Mouse (Mus musculus) neural tube, embryonic 14.5 days (tissue): Measurements from ENCODE around the gene Dusp10. TPM values are rescaled to one million over a fixed set of nuclear protein-coding genes. Genes with fewer than 3 reads are reported as not detected.

Source experiments
- ATAC-seq: fragments of 200-750 bp; cut with Nextera tagmentation; 2 replicates; pipeline ENCODE4 v1.8.0; 2017; ENCODE audit warnings: low read depth, mild to moderate bottlenecking, moderate TSS enrichment, moderate library complexity
- H3K27ac ChIP-seq: fragments of 300-500 bp; sonication (generic); 2 replicates; pipeline ENCODE4 v1.5.1; 2014; ENCODE audit warnings: low read depth, mild to moderate bottlenecking, control low read depth, low read length, moderate library complexity, mixed read lengths
- H3K27me3 ChIP-seq: fragments of 300-500 bp; sonication (generic); 2 replicates; pipeline ENCODE4 v1.6.1; 2014; ENCODE audit warnings: low read length; ENCODE audit not compliant: control insufficient read depth, insufficient read depth
- H3K36me3 ChIP-seq: fragments of 300-500 bp; sonication (generic); 2 replicates; pipeline ENCODE4 v1.6.1; 2014; ENCODE audit warnings: low read length, mixed read lengths; ENCODE audit not compliant: control insufficient read depth, insufficient read depth
- H3K4me1 ChIP-seq: fragments of 300-500 bp; sonication (generic); 2 replicates; pipeline ENCODE4 v1.6.1; 2014; ENCODE audit warnings: low read length; ENCODE audit not compliant: control insufficient read depth, insufficient read depth
- H3K4me2 ChIP-seq: fragments of 300-500 bp; sonication (generic); 2 replicates; pipeline ENCODE4 v1.6.1; 2014; ENCODE audit warnings: mild to moderate bottlenecking, low read depth, low read length, control low read depth
- H3K4me3 ChIP-seq: fragments of 300-500 bp; sonication (generic); 2 replicates; pipeline ENCODE4 v1.5.1; 2014; ENCODE audit warnings: low read depth, low read length, control low read depth, mixed read lengths
- H3K9ac ChIP-seq: fragments of 300-500 bp; sonication (generic); replicated peaks from 2 replicates; pipeline ENCODE4 v1.6.1; 2014; ENCODE audit warnings: low read depth, mild to moderate bottlenecking, control low read depth, low read length, mixed read lengths
- H3K9me3 ChIP-seq: fragments of 300-500 bp; sonication (generic); 2 replicates; pipeline ENCODE4 v1.6.1; 2016; ENCODE audit warnings: low read length; ENCODE audit not compliant: control insufficient read depth
- WGBS: fragments of 180-500 bp; shearing (Covaris S2); extraction: QIAGEN DNeasy Blood & Tissue Kit; methylation state at CpG from one replicate; pipeline ENCODE4 v1.1.7; 2014; 5-methylcytosine and 5-hydroxymethylcytosine counted together
- polyA plus RNA-seq: library from polyadenylated mRNA; unstranded; fragments of >200 nt; fragmentation: Nextera tagmentation; extraction: Ambion mirVana; gene quantifications from 2 replicates; pipeline ENCODE4 v1.2.1, GENCODE M21; 2014

Gene Dusp10
- polyA plus RNA-seq, 1 experiment from 2014 or later = 6.2 TPM

DNA sequence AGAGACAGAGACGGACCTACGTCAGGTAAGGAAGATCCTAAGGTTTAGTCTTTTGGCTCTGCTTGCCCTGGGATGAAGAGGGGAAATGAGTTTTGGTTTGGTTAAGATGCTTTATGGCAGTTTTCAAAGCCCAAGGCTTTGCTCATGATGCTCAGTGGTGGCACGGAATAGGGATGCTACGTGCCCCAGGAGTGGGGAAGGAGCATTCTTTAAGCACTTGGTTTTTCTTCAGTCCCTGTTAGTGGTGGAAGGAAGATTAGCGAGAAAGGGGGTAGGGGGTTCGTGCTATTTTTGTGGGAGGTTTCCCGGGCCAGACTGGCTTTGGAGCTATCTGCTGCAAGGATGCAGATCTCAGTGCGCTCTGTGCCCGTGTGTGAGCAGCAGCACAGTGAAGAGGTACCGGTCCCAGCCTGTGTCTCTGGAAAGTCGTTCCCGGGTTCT lies 21.7 kb downstream of the Dusp10 start:
- 0% methylated on average over 12 of the region's 12 CpGs for WGBS
- ATAC-seq = no peak
- peak overlapping the region; percentile 55 for H3K4me3 ChIP-seq

DNA sequence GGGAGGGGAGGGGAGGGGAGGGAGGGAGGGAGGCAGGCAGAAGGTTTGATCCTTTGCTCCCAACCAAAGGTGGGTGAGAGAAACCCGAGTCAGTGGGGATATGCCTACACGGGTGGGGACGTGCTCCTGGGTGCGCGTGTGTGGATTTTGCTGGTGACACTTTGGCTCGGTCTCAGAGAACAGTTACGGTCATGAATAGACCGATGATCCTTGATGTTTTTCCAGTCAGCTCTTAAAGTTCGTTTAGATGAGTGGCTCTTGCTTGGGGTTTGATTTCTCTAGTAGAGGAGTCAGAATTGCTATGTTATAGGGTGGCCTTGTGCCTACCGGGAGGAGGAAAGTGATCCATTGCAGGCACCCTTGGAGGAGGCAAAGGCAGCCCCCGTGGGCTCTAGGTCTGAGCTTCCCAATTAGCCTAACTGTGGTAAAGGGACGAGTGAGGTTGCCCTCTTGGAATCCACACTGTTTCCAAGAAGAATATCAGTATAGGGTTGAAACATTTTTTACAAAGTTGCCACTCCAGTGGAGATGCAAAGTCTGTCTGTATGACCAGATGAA lies 22.3 kb downstream of the Dusp10 start:
- Histone ChIP-seq H3K27ac (no peak overlapping the region), H3K4me1 (peaks cover 13% of the 10 kb centered on the region; the same call in 1 of the 2 replicates), H3K9me3 (no peaks in the 10 kb centered on the region), H3K4me3 (peak overlapping the region; percentile 32), H3K36me3 (no peaks in the 10 kb centered on the region), H3K9ac (peak overlapping the region; percentile 41; the same call in 1 of the 2 replicates), H3K4me2 (peak overlapping the region; percentile 73), H3K27me3 (no peaks in the 10 kb centered on the region)
- WGBS = 3% methylated on average over 12 of the region's 12 CpGs
- no peak for ATAC-seq

More for the DNA sequence above, 21.7 kb downstream of the Dusp10 start:
- peak overlapping the region; percentile 52 for H3K9ac ChIP-seq
- H3K4me1 ChIP-seq = peaks cover 13% of the 10 kb centered on the region; the same call in 1 of the 2 replicates
- H3K36me3 ChIP-seq = no peaks in the 10 kb centered on the region
- H3K27ac ChIP-seq = peak overlapping the region; percentile 66
- no peaks in the 10 kb centered on the region for H3K9me3 ChIP-seq
- no peaks in the 10 kb centered on the region for H3K27me3 ChIP-seq
- peak overlapping the region; percentile 73 for H3K4me2 ChIP-seq

DNA sequence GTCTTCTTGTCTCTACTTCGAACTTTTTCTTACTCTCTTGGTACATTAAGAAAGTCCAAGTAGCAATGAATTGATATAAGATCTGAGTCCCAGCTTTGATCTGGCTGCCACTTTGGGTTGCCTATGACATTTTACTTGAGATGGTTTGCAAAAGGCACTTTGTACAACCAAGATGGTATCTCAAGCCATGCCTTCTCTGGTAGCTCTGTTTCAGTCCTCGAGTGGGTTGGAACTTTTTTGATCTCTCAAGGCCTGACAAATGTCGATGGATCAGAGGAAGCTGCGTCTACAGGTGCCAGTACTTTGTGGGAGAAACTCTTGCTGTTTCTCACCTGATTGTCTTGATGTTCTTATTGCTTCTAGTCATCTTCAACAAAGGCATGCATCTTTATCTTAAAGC lies 24.7 kb downstream of the Dusp10 start:
- WGBS = 95% methylated on average over 4 of the region's 4 CpGs
- Histone ChIP-seq H3K4me1 (peaks cover 11% of the 10 kb centered on the region; the same call in 1 of the 2 replicates), H3K9me3 (no peaks in the 10 kb centered on the region), H3K36me3 (no peaks in the 10 kb centered on the region), H3K9ac (no peak overlapping the region), H3K4me2 (no peak overlapping the region), H3K4me3 (no peak overlapping the region), H3K27me3 (no peaks in the 10 kb centered on the region), H3K27ac (no peak overlapping the region)
- no peak for ATAC-seq

DNA sequence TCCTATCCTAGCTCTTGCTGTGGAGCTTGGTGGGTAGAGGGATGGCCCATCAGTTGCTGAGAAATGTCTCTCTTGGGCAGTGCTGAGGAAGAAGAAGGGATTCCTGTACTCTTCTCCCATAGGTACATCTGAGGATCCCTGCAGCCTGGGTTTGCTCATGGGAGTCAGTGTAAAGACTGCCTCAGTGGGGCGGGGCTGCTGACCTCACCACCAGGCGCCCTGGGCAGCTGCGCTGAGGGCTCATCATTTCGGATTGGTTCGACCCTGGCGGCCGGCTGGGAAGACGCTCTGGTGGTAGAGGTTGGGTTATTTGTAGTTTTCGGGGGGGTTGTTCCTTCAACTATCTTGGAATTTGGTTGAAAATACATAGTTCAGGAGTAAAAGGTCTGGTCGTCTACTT lies 26.2 kb downstream of the Dusp10 start:
- H3K4me1 ChIP-seq = peaks cover 9% of the 10 kb centered on the region; the same call in 1 of the 2 replicates
- no peak overlapping the region for H3K9ac ChIP-seq
- WGBS = 95% methylated on average over 10 of the region's 10 CpGs
- H3K27ac ChIP-seq = no peak overlapping the region
- H3K4me3 ChIP-seq = no peak overlapping the region
- H3K9me3 ChIP-seq = no peaks in the 10 kb centered on the region
- ATAC-seq = no peak
- no peak overlapping the region for H3K4me2 ChIP-seq
- no peaks in the 10 kb centered on the region for H3K36me3 ChIP-seq
- H3K27me3 ChIP-seq = no peaks in the 10 kb centered on the region

DNA sequence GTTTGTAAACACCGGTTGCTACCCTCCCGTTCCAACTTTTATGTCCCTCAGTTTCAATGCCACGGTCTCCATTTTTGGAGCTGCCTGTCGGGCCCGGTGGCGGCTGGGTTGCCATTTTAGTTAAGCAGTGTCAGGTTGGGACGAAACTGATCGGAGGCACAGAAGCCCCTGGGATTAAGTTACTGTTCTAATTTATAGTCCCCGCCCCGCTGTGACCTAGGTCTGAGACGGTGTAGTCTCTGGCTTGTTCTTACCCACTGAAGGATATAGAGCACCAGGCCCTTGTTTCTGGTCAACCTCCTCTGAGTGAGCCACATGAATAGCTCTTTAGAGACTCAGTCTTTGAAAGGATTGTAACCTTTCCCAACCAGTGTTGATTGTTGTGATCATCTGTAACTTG lies 27.1 kb downstream of the Dusp10 start:
- ATAC-seq = no peak
- Histone ChIP-seq H3K27ac (no peak overlapping the region), H3K9me3 (no peaks in the 10 kb centered on the region), H3K36me3 (no peaks in the 10 kb centered on the region), H3K4me2 (no peak overlapping the region), H3K4me3 (no peak overlapping the region), H3K9ac (no peak overlapping the region), H3K27me3 (no peaks in the 10 kb centered on the region), H3K4me1 (peaks cover 9% of the 10 kb centered on the region; the same call in 1 of the 2 replicates)
- WGBS = 80% methylated on average over 11 of the region's 11 CpGs

DNA sequence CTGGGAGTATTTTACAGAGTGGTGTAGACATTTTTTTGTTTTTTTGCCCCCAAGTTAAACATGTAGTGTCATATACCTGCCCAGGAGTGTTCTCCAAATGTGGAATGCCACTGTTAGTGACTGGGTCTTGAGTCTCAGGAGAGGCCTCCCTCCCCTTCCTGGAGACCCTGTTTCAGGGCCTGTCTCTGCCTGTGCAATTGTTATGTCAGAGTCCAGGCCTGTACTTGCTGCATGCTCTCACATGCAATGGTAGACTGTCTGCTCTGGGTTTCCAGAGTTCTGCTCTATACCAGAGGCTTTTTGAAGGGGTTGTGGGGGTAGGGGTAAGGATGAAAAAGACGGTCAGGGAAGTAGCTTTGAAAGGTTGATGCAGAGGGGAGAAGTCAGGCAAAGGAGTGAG lies 27.8 kb downstream of the Dusp10 start:
- Histone ChIP-seq H3K4me2 (no peak overlapping the region), H3K36me3 (no peaks in the 10 kb centered on the region), H3K4me1 (peaks cover 2% of the 10 kb centered on the region; the same call in 1 of the 2 replicates), H3K27ac (no peak overlapping the region), H3K27me3 (no peaks in the 10 kb centered on the region), H3K9ac (no peak overlapping the region), H3K9me3 (no peaks in the 10 kb centered on the region), H3K4me3 (no peak overlapping the region)
- 84% methylated on average over 1 of the region's 1 CpGs for WGBS
- no peak for ATAC-seq

DNA sequence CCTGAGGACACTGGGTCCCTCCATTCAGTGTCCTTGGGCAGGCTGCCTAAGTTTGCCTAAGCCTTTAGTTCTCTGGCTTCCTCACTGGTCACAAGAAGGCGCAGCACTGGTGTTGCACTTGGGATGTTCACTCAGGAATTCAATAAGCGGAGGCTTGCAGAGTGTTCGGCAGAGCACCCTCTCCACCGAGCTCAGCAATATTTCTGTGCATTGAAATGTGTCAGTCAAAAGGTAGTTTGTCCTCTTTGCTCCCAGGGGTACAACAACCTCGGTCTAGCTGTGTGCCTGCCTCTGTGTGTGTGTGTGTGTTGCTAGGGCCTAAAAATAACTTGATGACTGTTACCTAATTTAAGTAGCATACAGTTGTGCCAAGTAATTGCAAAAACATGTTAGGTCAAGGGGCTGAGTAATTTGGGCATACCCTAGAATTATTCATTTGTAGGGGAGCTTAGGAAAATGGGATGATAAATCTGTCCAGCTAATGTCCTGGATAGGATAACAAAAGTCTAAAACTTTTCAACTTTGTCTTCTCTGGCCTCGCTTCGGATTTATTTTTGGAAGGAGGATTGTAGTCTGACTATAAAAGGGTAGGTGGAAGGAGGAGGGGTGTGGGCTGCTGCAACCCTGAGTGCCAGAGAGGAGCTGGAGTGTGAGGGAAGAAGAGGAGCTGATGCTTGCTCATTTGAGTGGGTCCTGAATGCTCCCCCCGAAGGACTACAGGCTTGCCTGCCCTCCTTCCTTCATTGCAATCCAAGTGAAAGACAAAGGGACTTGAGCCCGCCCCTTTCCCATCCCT lies 28.9 kb downstream of the Dusp10 start:
- WGBS = 63% methylated on average over 9 of the region's 9 CpGs
- Histone ChIP-seq H3K36me3 (no peaks in the 10 kb centered on the region), H3K4me3 (no peak overlapping the region), H3K4me1 (no peaks in the 10 kb centered on the region), H3K4me2 (no peak overlapping the region), H3K27ac (no peak overlapping the region), H3K9me3 (no peaks in the 10 kb centered on the region), H3K27me3 (no peaks in the 10 kb centered on the region), H3K9ac (no peak overlapping the region)
- no peak for ATAC-seq

DNA sequence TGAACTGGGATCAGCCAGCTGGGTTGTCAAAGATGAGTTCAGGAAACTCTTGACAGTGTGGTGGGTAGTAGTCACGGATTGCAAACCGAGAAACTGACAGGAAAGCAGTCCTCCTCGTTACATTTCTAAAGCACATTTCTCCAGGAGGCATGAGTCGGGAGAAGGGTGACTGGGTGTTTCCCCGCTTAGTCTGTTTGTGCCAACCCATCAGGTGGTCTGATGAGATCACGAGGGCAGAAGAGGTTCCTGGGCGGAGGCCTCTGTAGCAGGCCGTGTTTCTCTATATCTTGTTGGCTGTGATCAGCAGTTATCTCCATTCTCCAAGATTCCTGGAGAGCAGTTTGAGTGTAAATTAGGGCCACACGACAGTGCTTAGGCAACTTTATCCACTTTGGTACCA lies 29.6 kb downstream of the Dusp10 start:
- H3K36me3 ChIP-seq = no peaks in the 10 kb centered on the region
- H3K9me3 ChIP-seq = no peaks in the 10 kb centered on the region
- no peak for ATAC-seq
- H3K4me3 ChIP-seq = no peak overlapping the region
- H3K27me3 ChIP-seq = no peaks in the 10 kb centered on the region
- H3K27ac ChIP-seq = no peak overlapping the region
- H3K4me1 ChIP-seq = no peaks in the 10 kb centered on the region
- no peak overlapping the region for H3K9ac ChIP-seq
- 81% methylated on average over 9 of the region's 9 CpGs for WGBS
- H3K4me2 ChIP-seq = no peak overlapping the region

DNA sequence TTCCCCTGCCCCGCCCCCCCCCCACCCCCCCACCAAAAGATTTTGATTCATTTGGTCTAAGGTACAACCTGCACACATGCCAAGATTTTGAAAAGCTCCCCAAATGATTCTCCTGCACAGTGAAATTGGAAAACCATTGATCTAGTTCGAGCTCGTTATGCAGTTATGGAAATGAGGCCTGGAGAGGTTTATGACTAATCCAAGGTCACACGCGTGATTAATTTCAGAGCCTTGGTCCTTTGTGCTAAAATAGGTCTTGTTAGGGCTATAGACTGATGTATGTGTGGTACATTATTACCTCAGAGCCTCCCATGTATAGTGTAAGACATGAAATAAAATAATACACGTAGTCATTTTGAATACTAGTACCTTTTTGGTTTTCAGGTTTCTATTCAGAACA lies 30.3 kb downstream of the Dusp10 start:
- Histone ChIP-seq H3K4me2 (no peak overlapping the region), H3K36me3 (no peaks in the 10 kb centered on the region), H3K27me3 (no peaks in the 10 kb centered on the region), H3K4me1 (no peaks in the 10 kb centered on the region), H3K9ac (no peak overlapping the region), H3K27ac (no peak overlapping the region), H3K9me3 (no peaks in the 10 kb centered on the region), H3K4me3 (no peak overlapping the region)
- no peak for ATAC-seq
- 80% methylated on average over 5 of the region's 6 CpGs for WGBS
